Mouse (Mus musculus) retina, adult 2 months (tissue): Measurements from ENCODE around the gene Adat1.

Experiments
- DNase-seq: peaks from one replicate; pipeline ENCODE4 v3.0.0-alpha.2; 2012; ENCODE audit warnings: low read depth, low spot score

The Adat1 gene

GRCm38 (mm10) chr8:111968541-111968940 is 23.6 kb downstream of the Adat1 start:
- DNase-seq: no peak

GRCm38 (mm10) chr8:111967246-111967870 is 24.7 kb downstream of the Adat1 start:
- DNase-seq: no peak

- DNase-seq: no peak
Measured at GRCm38 (mm10) chr8:111964849-111965561, 27.1 kb downstream of the Adat1 start.

- DNase-seq: no peak
Measured at GRCm38 (mm10) chr8:111964351-111964750, 27.8 kb downstream of the Adat1 start.

- no peak for DNase-seq
Measured at GRCm38 (mm10) chr8:111963546-111963945, 28.6 kb downstream of the Adat1 start.

- DNase-seq: no peak
Measured at GRCm38 (mm10) chr8:111963091-111963490, 29.0 kb downstream of the Adat1 start.

- no peak for DNase-seq
Measured at GRCm38 (mm10) chr8:111962589-111962988, 29.5 kb downstream of the Adat1 start.

GRCm38 (mm10) chr8:111961330-111961729 is 30.8 kb downstream of the Adat1 start:
- DNase-seq: no peak

GRCm38 (mm10) chr8:111960591-111961321 is 31.3 kb downstream of the Adat1 start:
- DNase-seq: no peak

GRCm38 (mm10) chr8:111957231-111957630 is 34.9 kb downstream of the Adat1 start:
- no peak for DNase-seq

- no peak for DNase-seq
Measured at GRCm38 (mm10) chr8:111955879-111956278, 36.2 kb downstream of the Adat1 start.

- no peak for DNase-seq
Measured at GRCm38 (mm10) chr8:111954844-111955594, 37.1 kb downstream of the Adat1 start.

GRCm38 (mm10) chr8:111951936-111952335 is 40.2 kb downstream of the Adat1 start:
- no peak for DNase-seq

GRCm38 (mm10) chr8:111951317-111951716 is 40.8 kb downstream of the Adat1 start:
- no peak for DNase-seq

GRCm38 (mm10) chr8:111950846-111951245 is 41.3 kb downstream of the Adat1 start:
- no peak for DNase-seq

GRCm38 (mm10) chr8:111947954-111948353 is 44.1 kb downstream of the Adat1 start:
- DNase-seq: no peak

- DNase-seq: no peak
Measured at GRCm38 (mm10) chr8:111947144-111947543, 45.0 kb downstream of the Adat1 start.

GRCm38 (mm10) chr8:111943544-111943943 is 48.6 kb downstream of the Adat1 start:
- no peak for DNase-seq

GRCm38 (mm10) chr8:111941101-111941454 is 51.0 kb downstream of the Adat1 start:
- DNase-seq: no peak

GRCm38 (mm10) chr8:111940171-111941100 is 51.7 kb downstream of the Adat1 start, which contains the start of gene Gabarapl2:
TSS of gene Gabarapl2 (plus strand) at chr8:111940703.
- DNase-seq: peak; percentile 95
